Mouse (Mus musculus) ovary, adult 10 weeks (tissue): ENCODE measurements around the gene Erh. TPM values are rescaled to one million over a fixed set of nuclear protein-coding genes. Genes with fewer than 3 reads are reported as not detected.

Experiments
- polyA plus RNA-seq: library from polyadenylated mRNA; stranded (reverse); fragments of 350-450 nt; fragmentation: Illumina TruSeq; extraction: RNeasy Lipid Tissue Mini Kit (QIAGEN cat#74804); gene quantifications from one replicate; pipeline ENCODE4 v1.2.3, GENCODE M21; 2014

Erh gene
- 79.3 TPM for polyA plus RNA-seq

GRCm38 (mm10) chr12:80643693-80644505 is at the start of gene Erh, which contains the start of gene Slc39a9:
Gene Erh (minus strand): TSS chr12:80644341.
Gene Slc39a9 (plus strand): TSS chr12:80643883.

DNA sequence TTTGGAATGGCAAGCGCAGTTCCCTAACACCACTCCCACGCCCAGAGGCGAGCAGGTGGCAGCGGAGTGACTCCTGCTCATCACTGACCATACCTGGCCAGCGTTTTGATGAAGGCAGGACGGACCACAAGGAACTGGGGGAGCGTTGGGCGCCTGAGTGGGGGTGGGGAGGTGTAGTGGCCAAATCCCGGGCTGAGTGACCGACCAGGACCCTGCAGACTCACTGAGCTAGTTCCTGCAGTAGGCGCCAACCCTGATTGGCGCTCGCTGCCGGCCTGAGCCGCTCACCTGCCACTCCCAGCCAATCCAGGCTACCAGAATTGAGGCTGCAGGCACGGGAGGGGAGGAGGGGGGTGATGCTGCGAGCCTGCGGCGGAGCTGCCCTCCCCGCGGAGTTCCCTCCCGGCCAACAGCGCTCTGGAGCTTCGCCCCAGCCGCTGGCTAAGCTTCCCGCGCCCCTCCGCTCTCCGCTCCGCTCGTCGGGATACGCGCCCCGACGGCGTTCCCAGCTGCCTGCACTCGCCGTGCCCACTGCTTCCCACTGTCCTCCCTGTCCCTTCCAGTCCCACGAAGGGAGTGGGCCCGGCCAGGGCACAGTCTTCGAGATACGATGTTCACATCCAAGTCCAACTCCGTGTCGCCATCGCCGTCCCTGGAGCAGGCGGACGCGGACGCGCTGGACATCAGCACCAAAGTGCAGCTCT is 48.3 kb upstream of the Erh start, which contains the start of gene Plekhd1:
Gene Plekhd1, plus strand, starts transcription at position 323 of the 704 bp plus-strand sequence.

Other genes with a start within 250 kb of the Erh start
- gene Dcaf5, start 207.7 kb downstream of the Erh start, polyA plus RNA-seq: 31.0 TPM
- gene Exd2, start 181.2 kb downstream of the Erh start, polyA plus RNA-seq: 18.5 TPM
- 2.5 TPM for gene Galnt16, start 126.1 kb downstream of the Erh start, polyA plus RNA-seq
- 60.5 TPM for gene Slc39a9, start 458 bp downstream of the Erh start, polyA plus RNA-seq
- gene Plekhd1, start 48.2 kb upstream of the Erh start, polyA plus RNA-seq: 4.4 TPM
- gene Ccdc177, start 116.3 kb upstream of the Erh start, polyA plus RNA-seq: 0.17 TPM
- gene Susd6, start 146.2 kb upstream of the Erh start, polyA plus RNA-seq: 51.4 TPM